Mouse (Mus musculus) G1E (cell line): ENCODE results near the gene Parva. TPM values are rescaled to one million over a fixed set of nuclear protein-coding genes. Genes with fewer than 3 reads are reported as not detected.

Experiments
- ATAC-seq: 2 replicates; pipeline ENCODE4 v1.8.0; 2016; ENCODE audit warnings: mild to moderate bottlenecking; ENCODE audit not compliant: insufficient number of reproducible peaks, poor library complexity, low FRiP score, severe bottlenecking; ENCODE audit errors: extremely low read depth
- DNase-seq: peaks from one replicate; pipeline ENCODE4 v3.0.0; 2012; ENCODE audit warnings: low spot score
- H3K27me3 ChIP-seq: 2 replicates; pipeline ENCODE4 v1.6.1; 2012; ENCODE audit warnings: mild to moderate bottlenecking, low read length, inconsistent platforms; ENCODE audit not compliant: insufficient read depth
- H3K36me3 ChIP-seq: replicated peaks from 2 replicates; pipeline ENCODE3; 2012; ENCODE audit warnings: mild to moderate bottlenecking, inconsistent platforms
- H3K4me1 ChIP-seq: 2 replicates; pipeline ENCODE4 v1.6.1; 2012; ENCODE audit warnings: low read depth, low read length, inconsistent platforms, mixed read lengths; ENCODE audit not compliant: insufficient read depth
- H3K4me3 ChIP-seq: 2 replicates; pipeline ENCODE4 v1.5.1; 2012; ENCODE audit warnings: low read depth, mild to moderate bottlenecking, inconsistent platforms, low read length, moderate library complexity, mixed read lengths
- H3K9me3 ChIP-seq: replicated peaks from 2 replicates; pipeline ENCODE4 v1.6.1; 2012; ENCODE audit warnings: inconsistent platforms
- CTCF ChIP-seq: IDR thresholded peaks from 2 replicates; pipeline ENCODE4 v1.5.1; 2012; ENCODE audit warnings: low read depth, low read length, inconsistent platforms, mixed read lengths
- GATA1 ChIP-seq: IDR thresholded peaks from 2 replicates; pipeline ENCODE4 v1.6.1; 2012; ENCODE audit warnings: borderline replicate concordance, low read length, inconsistent platforms, mixed read lengths
- GATA2 ChIP-seq: IDR thresholded peaks from 2 replicates; pipeline ENCODE4 v1.6.1; 2012; ENCODE audit warnings: low read depth, low read length, inconsistent platforms, borderline replicate concordance
- POLR2AphosphoS5 ChIP-seq: IDR thresholded peaks from 2 replicates; pipeline ENCODE4 v1.6.1; 2012; ENCODE audit warnings: low read depth, low read length, inconsistent platforms; ENCODE audit not compliant: insufficient replicate concordance
- TAL1 ChIP-seq: conservative IDR thresholded peaks from 2 replicates; pipeline ENCODE4 v1.6.1; 2012; ENCODE audit warnings: low read depth, low read length, inconsistent platforms, mixed read lengths
- polyA plus RNA-seq: library from polyadenylated mRNA; stranded (reverse); fragments of >175 nt; gene quantifications from 2 replicates; pipeline ENCODE4 v1.2.3, GENCODE M21; 2012
- total RNA-seq, 2 experiments: library from RNA; stranded (forward) in 1 of 2; stranded (reverse) in 1 of 2; fragments of 200-1000 nt in 1 of 2; fragments of >200 nt in 1 of 2; fragmentation: Nextera tagmentation in 1 of 2; gene quantifications; 2 replicates each; pipeline ENCODE4 v1.2.3; 2014 to 2017

The Parva gene
- total and polyA plus RNA-seq, 3 experiments = 0.05 TPM; not detected in 2

DNA sequence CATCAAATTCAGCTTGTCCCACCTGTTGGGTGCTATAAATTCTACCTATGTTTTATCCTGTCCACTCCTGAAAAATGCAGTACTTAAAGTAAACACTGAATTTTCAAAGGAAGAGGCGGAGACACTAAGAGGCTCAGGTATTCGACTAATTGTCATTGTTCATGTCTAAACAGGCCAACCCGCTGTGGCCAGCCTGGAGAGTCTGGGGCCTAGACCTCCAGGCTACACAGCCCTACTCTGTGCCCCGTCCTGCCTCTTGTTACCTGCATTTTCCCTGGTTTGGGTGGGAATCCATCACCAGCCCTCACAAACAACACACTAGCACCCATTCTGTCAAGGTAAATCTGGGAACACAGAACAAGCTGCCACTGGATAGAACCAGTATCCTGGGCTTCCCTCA, 9.7 kb upstream of the Parva start:
- H3K9me3 ChIP-seq = peaks cover 28% of the 10 kb centered on the region
- no peak for TF ChIP-seq POLR2AphosphoS5
- TF ChIP-seq CTCF = no peak
- no peak for TF ChIP-seq GATA1
- TF ChIP-seq GATA2 = no peak
- no peak for TF ChIP-seq TAL1
- H3K36me3 ChIP-seq = no peaks in the 10 kb centered on the region
- no peaks in the 10 kb centered on the region for H3K27me3 ChIP-seq
- DNase-seq (no peak), ATAC-seq (no peak)
- no peaks in the 10 kb centered on the region for H3K4me1 ChIP-seq
- no peak overlapping the region for H3K4me3 ChIP-seq

DNA sequence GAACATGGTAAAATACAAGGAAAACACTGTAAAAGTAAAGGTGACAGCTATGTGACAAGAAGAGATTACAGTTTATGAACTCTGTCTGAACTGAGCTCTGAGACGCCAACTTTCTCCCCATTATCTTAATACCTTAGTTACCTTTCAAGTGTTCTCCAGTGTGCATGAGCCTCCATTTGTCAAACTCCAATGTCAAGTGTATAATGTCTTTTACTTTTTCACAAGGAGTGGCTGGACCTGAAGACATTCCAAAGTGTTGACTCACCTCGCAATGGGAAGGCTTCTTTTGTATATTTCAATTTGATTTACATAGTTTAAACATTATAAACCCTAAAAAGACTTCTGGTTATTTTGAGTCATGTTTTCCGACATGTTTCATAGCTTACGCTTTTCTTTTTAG, 3.9 kb upstream of the Parva start:
- TF ChIP-seq CTCF (no peak), POLR2AphosphoS5 (no peak), GATA1 (no peak), TAL1 (no peak), GATA2 (no peak)
- H3K4me1 ChIP-seq = no peaks in the 10 kb centered on the region
- DNase-seq (no peak), ATAC-seq (no peak)
- no peaks in the 10 kb centered on the region for H3K36me3 ChIP-seq
- H3K9me3 ChIP-seq = peaks cover 20% of the 10 kb centered on the region
- H3K27me3 ChIP-seq = no peaks in the 10 kb centered on the region
- H3K4me3 ChIP-seq = no peak overlapping the region

DNA sequence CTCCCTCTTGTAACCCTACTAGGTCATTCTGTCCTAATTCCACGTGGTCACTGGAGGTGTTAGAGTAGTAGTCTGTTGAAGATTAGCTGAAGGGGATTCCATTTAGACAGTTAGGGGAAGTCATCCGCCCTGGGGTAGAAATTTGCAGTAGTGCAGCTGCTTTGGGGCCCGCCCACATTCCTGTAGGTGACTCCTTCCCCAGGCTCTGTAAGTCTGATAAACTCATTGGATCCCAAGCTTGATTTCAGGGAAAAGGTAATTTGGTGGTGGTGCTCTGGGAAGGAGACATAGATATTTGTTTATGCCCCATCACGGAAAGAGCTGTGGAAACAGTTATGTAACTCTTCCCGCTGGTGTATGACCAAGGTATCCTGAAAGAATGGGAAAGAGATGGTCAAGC, 494 bp upstream of the Parva start:
- DNase-seq = no peak
- no peaks in the 10 kb centered on the region for H3K27me3 ChIP-seq
- ATAC-seq = no peak
- no peaks in the 10 kb centered on the region for H3K36me3 ChIP-seq
- H3K9me3 ChIP-seq = peaks cover 14% of the 10 kb centered on the region
- H3K4me3 ChIP-seq = no peak overlapping the region
- no peaks in the 10 kb centered on the region for H3K4me1 ChIP-seq
- no peak for TF ChIP-seq GATA1
- TF ChIP-seq CTCF = no peak
- no peak for TF ChIP-seq TAL1
- TF ChIP-seq GATA2 = no peak
- no peak for TF ChIP-seq POLR2AphosphoS5

DNA sequence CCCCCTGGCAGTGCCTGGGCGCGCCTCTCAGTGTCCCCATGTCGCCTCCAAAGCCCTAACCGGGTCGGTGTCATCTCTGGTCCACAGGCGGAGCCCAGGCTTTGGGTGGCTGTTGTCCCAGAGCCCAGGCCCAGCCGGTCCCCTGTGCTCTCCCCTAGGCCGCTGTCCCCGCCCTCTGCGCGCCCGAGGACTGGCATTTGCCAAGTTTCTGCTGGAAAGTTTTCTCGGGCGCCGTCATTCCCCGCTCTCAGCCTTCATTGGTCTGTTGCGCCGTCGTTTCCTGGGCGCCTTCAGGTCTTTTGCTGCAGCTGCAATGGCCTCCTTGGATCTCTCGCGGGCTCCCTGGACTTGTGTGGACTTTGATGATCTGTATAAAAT, 842 bp downstream of the Parva start:
- no peak for ATAC-seq
- no peak for DNase-seq
- Histone ChIP-seq H3K9me3 (peaks cover 14% of the 10 kb centered on the region), H3K27me3 (no peaks in the 10 kb centered on the region), H3K36me3 (no peaks in the 10 kb centered on the region), H3K4me1 (no peaks in the 10 kb centered on the region), H3K4me3 (no peak overlapping the region)
- TF ChIP-seq CTCF (no peak), POLR2AphosphoS5 (no peak), TAL1 (no peak), GATA1 (no peak), GATA2 (no peak)

DNA sequence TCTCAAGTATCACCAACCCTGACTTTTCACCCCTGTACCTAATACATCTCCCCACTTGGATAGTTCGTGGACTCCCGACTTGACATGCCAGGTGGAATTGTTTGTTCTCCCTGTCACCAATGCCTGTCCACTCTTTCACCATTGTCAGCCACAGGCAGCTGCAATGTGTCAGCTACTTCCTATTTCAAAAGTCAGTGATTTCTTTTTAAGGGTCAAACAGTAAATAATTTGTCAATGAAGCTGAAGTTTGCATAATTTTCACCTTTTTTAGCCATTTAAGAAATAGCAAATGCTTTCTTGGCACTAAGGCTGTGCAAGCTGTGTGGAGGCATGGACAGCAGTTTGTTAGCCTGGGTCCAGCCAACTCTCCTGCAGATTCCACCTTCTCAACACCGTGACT, 12.5 kb downstream of the Parva start:
- H3K4me1 ChIP-seq = no peaks in the 10 kb centered on the region
- H3K9me3 ChIP-seq = peaks cover 31% of the 10 kb centered on the region
- H3K27me3 ChIP-seq = no peaks in the 10 kb centered on the region
- no peak for TF ChIP-seq POLR2AphosphoS5
- H3K36me3 ChIP-seq = no peaks in the 10 kb centered on the region
- ATAC-seq (no peak), DNase-seq (no peak)
- H3K4me3 ChIP-seq = no peak overlapping the region

DNA sequence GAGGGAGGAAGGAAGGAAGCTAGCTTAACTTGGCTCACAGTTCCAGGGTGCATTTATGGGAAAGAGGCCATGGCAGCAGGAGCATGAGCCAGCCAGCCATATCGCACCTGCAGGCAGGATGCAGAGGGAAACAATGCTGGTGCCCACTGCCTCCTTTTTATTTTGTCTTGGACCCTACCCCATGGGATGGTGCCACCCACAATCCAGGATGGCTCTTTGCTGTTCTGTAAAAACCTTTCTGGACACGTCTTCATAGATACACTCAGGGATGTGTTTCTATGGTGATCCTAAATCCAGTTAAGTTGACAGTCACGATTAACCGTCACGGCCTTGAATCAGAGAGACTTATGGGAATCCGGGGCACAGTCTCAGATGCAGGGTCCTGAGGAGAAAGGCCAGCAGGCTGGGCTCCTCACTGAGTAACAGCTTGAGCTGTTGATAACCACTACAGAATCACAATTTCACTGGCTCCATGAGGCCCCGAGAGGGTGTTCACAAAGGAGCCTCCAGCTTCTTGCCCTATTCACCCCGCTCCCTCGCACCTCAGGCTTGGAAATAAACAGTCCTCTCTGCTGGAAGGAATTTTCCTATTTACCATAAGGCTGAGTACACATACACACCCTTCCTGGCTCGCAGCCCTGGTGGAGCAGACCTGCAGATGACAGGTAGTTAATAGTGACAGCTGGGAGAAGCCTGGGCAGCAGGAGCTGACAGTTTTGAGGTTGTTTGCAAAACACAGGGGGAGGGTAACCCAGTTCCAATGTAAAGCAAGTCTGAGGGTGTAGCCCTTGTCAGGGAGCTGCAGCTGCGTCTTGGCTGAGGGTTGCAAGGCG, 17.1 kb downstream of the Parva start:
- no peak for TF ChIP-seq CTCF
- TF ChIP-seq POLR2AphosphoS5 = no peak
- TF ChIP-seq GATA1 = no peak
- TF ChIP-seq TAL1 = no peak
- TF ChIP-seq GATA2 = no peak
- H3K36me3 ChIP-seq = no peaks in the 10 kb centered on the region
- no peaks in the 10 kb centered on the region for H3K4me1 ChIP-seq
- peaks cover 27% of the 10 kb centered on the region for H3K9me3 ChIP-seq
- no peaks in the 10 kb centered on the region for H3K27me3 ChIP-seq
- ATAC-seq (no peak; the same call in 1 of the 2 replicates), DNase-seq (no peak)
- no peak overlapping the region for H3K4me3 ChIP-seq

DNA sequence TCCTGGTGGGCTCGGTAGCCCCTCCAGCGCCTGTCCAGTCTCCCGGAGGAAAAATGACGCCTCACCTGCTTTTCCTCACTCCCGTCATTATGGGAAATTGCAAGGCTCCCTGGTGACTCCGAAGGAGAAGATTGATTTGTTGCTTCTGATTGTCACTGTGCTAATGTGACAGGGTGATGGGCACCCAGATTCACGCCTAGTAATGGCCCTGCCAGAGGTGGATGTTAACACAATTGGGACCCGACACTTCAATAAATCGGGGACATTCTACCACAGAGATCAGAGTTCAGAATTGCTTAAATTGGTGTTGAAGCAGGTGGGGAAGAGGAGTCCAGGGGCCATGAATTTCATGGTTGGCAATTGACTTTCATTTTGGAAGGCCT, 17.7 kb downstream of the Parva start:
- no peaks in the 10 kb centered on the region for H3K4me1 ChIP-seq

More for the DNA sequence above, 17.7 kb downstream of the Parva start:
- H3K9me3 ChIP-seq = peaks cover 27% of the 10 kb centered on the region
- DNase-seq = no peak
- no peak overlapping the region for H3K4me3 ChIP-seq
- no peaks in the 10 kb centered on the region for H3K27me3 ChIP-seq
- no peak for ATAC-seq
- TF ChIP-seq CTCF = no peak
- no peak for TF ChIP-seq TAL1
- no peak for TF ChIP-seq POLR2AphosphoS5
- no peak for TF ChIP-seq GATA1
- no peak for TF ChIP-seq GATA2
- no peaks in the 10 kb centered on the region for H3K36me3 ChIP-seq
